Mouse (Mus musculus) limb, embryonic 12.5 days (tissue): ENCODE data around the gene Utp14b. TPM values are rescaled to one million over a fixed set of nuclear protein-coding genes. Genes with fewer than 3 reads are reported as not detected.

Experiments used
- ATAC-seq: fragments of 200-750 bp; cut with Nextera tagmentation; 2 replicates; pipeline ENCODE4 v1.8.0; 2017; ENCODE audit warnings: low read depth, moderate TSS enrichment; ENCODE audit not compliant: insufficient number of reproducible peaks, insufficient read depth, low FRiP score, low TSS enrichment
- H3K27ac ChIP-seq: fragments of 300-500 bp; sonication (generic); 2 replicates; pipeline ENCODE4 v1.5.1; 2016; ENCODE audit warnings: mild to moderate bottlenecking, moderate library complexity
- H3K27me3 ChIP-seq: fragments of 300-500 bp; sonication (generic); 2 replicates; pipeline ENCODE4 v1.6.1; 2016; ENCODE audit warnings: mild to moderate bottlenecking, moderate library complexity
- H3K36me3 ChIP-seq: fragments of 300-500 bp; sonication (generic); 2 replicates; pipeline ENCODE4 v1.6.1; 2016; ENCODE audit warnings: mild to moderate bottlenecking, moderate library complexity
- H3K4me1 ChIP-seq: fragments of 300-500 bp; sonication (generic); replicated peaks from 2 replicates; pipeline ENCODE4 v1.6.1; 2016
- H3K4me2 ChIP-seq: fragments of 300-500 bp; sonication (generic); 2 replicates; pipeline ENCODE4 v1.6.1; 2016; ENCODE audit warnings: mild to moderate bottlenecking, moderate library complexity
- H3K4me3 ChIP-seq: fragments of 300-500 bp; sonication (generic); replicated peaks from 2 replicates; pipeline ENCODE4 v1.5.1; 2016; ENCODE audit warnings: mild to moderate bottlenecking
- H3K9ac ChIP-seq: fragments of 300-500 bp; sonication (generic); replicated peaks from 2 replicates; pipeline ENCODE4 v1.6.1; 2016; ENCODE audit warnings: mild to moderate bottlenecking, moderate library complexity
- H3K9me3 ChIP-seq: fragments of 300-500 bp; sonication (generic); 2 replicates; pipeline ENCODE4 v1.6.1; 2016; ENCODE audit warnings: mild to moderate bottlenecking, moderate library complexity
- WGBS: fragments of 180-500 bp; shearing (Covaris S2); methylation state at CpG from one replicate; pipeline ENCODE4 v1.1.7; 2016; 5-methylcytosine and 5-hydroxymethylcytosine counted together
- polyA plus RNA-seq: library from polyadenylated mRNA; unstranded; fragments of >200 nt; fragmentation: Nextera tagmentation; extraction: Ambion mirVana; gene quantifications from 2 replicates; pipeline ENCODE4 v1.2.1, GENCODE M21; 2016

Utp14b gene
- polyA plus RNA-seq, 1 experiment from 2014 or later = 4.1 TPM

DNA sequence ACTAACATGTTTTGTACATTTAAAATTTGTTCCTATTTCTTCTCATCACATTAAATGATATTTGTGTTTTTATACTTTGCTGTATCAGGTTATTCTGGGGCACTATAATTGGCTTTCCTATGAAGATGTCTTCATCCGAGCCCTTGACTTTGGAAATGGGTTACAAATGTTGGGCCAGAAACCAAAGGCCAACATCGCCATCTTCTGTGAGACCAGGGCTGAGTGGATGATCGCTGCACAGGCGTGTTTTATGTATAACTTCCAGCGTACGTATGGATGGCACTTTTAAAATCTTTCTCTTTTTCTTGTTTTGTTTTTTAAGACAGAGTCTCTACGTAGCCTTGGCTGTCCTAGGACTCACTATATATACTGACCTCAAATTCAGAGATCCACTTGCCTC is 30.3 kb downstream of the Utp14b start:
- Histone ChIP-seq H3K27me3 (no peaks in the 10 kb centered on the region), H3K27ac (no peak overlapping the region), H3K9ac (no peak overlapping the region), H3K9me3 (no peaks in the 10 kb centered on the region), H3K4me2 (no peak overlapping the region), H3K4me1 (no peaks in the 10 kb centered on the region), H3K4me3 (no peak overlapping the region), H3K36me3 (peaks cover 41% of the 10 kb centered on the region)
- 89% methylated on average over 7 of the region's 7 CpGs for WGBS
- no peak for ATAC-seq

DNA sequence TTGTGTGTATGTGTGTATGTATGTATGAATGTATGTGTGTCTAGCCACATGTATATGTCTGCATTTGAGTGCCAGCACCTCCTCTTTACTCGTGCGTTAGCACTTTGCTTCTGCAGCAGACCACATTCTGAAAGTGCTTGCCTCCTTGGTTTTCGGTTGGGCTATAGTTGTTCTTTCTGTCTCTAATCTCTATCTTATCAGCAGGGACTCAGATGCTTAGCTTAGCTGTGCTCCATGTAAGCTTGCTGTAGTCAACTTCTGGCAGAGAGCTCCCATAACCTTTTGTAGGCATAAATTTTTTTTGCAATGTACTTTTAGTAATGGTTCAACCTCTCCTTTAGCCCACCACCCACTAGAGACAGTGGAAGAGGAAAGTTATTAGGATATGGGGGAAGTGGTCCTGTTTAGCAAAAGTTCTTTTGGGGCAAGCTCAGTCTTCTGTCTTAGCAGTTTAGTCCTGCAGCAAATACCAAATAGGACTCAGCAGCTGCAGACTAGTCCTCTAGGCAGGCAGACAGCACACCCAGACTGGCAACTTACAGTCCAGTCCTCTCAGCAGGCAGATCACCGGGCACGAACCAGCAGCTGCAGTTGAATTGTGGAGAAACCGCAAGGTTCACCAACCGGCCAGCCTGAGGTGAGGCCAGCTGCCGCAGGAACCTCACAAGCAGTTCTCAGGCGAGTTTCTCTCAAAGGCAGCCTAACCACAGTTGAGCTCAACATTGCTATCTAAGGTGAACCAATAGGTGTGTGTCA is 36.8 kb downstream of the Utp14b start:
- no peak for ATAC-seq
- H3K9ac ChIP-seq = no peak overlapping the region
- H3K4me1 ChIP-seq = no peaks in the 10 kb centered on the region
- no peaks in the 10 kb centered on the region for H3K27me3 ChIP-seq
- H3K4me3 ChIP-seq = no peak overlapping the region
- WGBS = 94% methylated on average over 9 of the region's 9 CpGs
- no peak overlapping the region for H3K4me2 ChIP-seq
- H3K9me3 ChIP-seq = no peaks in the 10 kb centered on the region
- H3K27ac ChIP-seq = no peak overlapping the region
- peaks cover 81% of the 10 kb centered on the region for H3K36me3 ChIP-seq

DNA sequence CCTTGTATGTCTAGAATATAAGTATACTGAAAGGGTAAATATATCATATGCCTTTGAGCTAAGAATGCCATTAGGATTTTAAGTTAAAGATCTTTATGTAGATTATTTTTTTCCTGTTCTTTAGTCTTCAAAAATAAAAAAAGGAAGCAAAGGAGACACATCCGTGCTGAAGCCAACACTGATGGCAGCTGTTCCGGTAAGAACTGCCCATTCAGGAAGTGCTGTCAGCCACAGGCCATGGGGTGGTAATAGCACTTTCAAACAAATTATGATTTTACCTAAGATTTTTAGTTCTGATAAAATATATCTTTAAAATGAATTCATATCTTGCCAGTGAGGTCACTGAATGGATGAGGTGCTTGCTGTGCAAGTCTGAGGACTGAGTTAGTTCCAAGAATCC is 38.5 kb downstream of the Utp14b start:
- ATAC-seq = no peak
- H3K4me2 ChIP-seq = no peak overlapping the region
- no peak overlapping the region for H3K27ac ChIP-seq
- no peak overlapping the region for H3K4me3 ChIP-seq
- H3K9me3 ChIP-seq = no peaks in the 10 kb centered on the region
- H3K9ac ChIP-seq = no peak overlapping the region
- no peaks in the 10 kb centered on the region for H3K4me1 ChIP-seq
- WGBS = 94% methylated on average over 2 of the region's 2 CpGs
- H3K36me3 ChIP-seq = peaks cover 81% of the 10 kb centered on the region
- no peaks in the 10 kb centered on the region for H3K27me3 ChIP-seq

DNA sequence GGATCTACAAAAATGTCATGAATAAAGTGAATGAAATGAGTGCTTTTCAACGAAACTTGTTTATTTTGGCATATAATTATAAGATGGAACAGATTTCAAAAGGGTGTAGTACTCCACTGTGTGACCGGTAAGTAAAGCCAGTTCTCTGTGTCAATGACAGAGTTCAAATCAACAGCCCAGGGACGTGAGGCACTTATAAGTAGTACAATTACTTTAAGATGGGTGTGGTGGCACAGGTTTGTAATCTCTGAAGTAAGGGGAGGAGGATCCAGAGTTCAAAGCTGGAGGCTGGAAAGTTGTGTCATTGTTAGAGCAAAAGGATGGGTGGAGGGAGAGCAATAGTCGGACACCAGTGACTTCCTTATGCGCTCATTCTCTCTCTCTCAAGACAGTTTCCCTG is 39.1 kb downstream of the Utp14b start:
- ATAC-seq = no peak
- whole genome bisulfite sequencing = 90% methylated on average over 5 of the region's 5 CpGs
- H3K36me3 ChIP-seq = peaks cover 83% of the 10 kb centered on the region
- H3K4me2 ChIP-seq = no peak overlapping the region
- no peaks in the 10 kb centered on the region for H3K27me3 ChIP-seq
- no peak overlapping the region for H3K9ac ChIP-seq
- no peaks in the 10 kb centered on the region for H3K4me1 ChIP-seq
- H3K9me3 ChIP-seq = no peaks in the 10 kb centered on the region
- no peak overlapping the region for H3K27ac ChIP-seq
- H3K4me3 ChIP-seq = no peak overlapping the region

DNA sequence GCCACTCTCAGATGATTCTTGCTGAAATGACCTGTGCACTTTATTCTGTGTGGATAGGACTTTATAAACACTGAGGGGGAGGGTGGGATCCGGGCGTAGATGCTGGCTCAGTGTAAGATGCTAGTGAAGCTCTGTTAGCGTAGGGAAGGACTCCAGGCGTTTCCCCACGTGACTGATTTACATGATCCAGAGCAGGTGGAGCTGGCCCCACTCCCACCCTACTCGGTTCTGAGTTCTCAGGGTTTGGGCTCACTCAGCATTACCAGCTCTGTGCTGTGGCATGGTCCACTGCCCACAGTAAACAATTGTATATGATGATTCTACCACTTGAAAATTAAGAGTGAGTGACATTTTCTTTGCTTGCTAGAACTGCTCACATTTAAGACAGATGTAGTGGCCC is 40.3 kb downstream of the Utp14b start:
- Histone ChIP-seq H3K36me3 (peaks cover 83% of the 10 kb centered on the region), H3K4me1 (no peaks in the 10 kb centered on the region), H3K9me3 (no peaks in the 10 kb centered on the region), H3K27me3 (no peaks in the 10 kb centered on the region), H3K4me2 (no peak overlapping the region), H3K9ac (no peak overlapping the region), H3K27ac (no peak overlapping the region), H3K4me3 (no peak overlapping the region)
- 85% methylated on average over 6 of the region's 6 CpGs for WGBS
- ATAC-seq = no peak

DNA sequence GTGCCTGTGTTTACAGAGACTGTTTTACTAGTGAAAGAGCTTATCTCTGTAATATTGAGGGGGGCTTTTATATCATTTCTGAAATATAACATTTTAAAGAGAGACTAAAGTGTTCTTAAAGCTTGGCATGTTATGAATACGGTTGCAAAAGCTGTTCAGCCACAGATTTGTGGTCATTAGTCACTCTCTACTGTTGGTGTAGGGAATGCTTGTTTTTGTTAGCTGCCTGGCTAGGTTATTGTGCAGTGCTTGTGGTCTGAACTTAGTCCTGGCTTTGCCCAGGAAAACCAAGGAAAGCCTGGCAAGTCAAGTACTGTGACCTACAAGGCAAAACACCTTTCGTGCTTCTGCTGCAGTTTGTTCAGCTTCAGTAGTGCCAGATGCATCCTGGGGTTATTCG is 43.9 kb downstream of the Utp14b start:
- Histone ChIP-seq H3K27me3 (no peaks in the 10 kb centered on the region), H3K4me2 (no peak overlapping the region), H3K9me3 (no peaks in the 10 kb centered on the region), H3K9ac (no peak overlapping the region), H3K4me3 (no peak overlapping the region), H3K36me3 (peaks cover 88% of the 10 kb centered on the region), H3K27ac (no peak overlapping the region), H3K4me1 (no peaks in the 10 kb centered on the region)
- WGBS = 93% methylated on average over 3 of the region's 3 CpGs
- no peak for ATAC-seq

DNA sequence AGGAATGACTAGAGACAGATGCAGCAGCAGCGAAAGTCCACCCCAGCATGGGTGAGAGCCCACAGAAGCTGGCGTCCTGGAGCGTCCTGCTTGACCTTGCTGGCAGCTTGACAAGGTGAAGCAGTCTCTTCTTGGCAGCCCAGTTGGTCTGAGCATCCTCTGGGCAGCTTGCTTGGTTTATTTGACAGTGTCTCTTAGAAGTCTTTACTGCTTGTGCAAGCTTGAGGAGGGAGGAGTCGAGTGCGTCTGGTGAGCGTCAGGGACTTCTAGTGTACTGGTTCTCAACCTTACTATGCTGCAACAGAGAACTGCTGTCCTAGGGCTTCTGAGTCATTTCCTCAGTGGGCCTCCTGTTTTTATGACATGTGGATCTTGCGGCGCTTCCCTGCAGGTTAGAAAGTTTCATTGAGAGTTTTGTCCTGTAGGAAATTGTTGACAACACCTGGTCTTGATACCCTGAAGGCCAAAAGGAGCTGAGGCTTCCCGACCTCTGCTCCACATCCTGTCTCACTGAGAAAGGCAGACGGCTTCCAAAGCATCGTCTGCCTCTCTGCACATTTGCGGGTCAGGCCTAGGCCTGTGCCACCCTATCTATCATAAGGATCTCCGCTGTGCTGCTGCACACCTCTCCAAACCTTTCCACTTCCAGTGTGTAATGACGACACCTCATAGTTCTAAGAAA is 44.6 kb downstream of the Utp14b start:
- 67% methylated on average over 14 of the region's 14 CpGs for WGBS
- Histone ChIP-seq H3K9ac (no peak overlapping the region), H3K4me2 (no peak overlapping the region), H3K27me3 (no peaks in the 10 kb centered on the region), H3K36me3 (peaks cover 84% of the 10 kb centered on the region), H3K4me3 (no peak overlapping the region), H3K4me1 (no peaks in the 10 kb centered on the region), H3K9me3 (no peaks in the 10 kb centered on the region), H3K27ac (no peak overlapping the region)
- ATAC-seq = no peak

DNA sequence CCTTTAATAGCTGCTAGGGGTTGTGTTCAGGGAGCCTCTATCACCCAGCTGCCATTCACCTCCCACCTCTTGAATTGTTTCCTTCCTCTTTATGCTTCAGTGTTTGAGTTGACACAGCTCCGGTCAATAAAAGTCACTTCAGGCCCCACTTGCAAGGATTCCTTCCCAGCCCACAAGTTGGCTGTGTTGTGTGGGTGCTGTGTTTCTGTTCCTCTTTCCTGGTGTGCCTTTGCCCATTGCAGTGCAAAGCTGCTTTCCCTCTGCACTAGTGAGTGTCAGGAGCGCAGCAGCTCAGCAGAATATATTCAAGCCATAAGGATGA is 45.1 kb downstream of the Utp14b start:
- Histone ChIP-seq H3K4me1 (no peaks in the 10 kb centered on the region), H3K36me3 (peaks cover 83% of the 10 kb centered on the region)
- WGBS = 87% methylated on average over 2 of the region's 2 CpGs

DNA sequence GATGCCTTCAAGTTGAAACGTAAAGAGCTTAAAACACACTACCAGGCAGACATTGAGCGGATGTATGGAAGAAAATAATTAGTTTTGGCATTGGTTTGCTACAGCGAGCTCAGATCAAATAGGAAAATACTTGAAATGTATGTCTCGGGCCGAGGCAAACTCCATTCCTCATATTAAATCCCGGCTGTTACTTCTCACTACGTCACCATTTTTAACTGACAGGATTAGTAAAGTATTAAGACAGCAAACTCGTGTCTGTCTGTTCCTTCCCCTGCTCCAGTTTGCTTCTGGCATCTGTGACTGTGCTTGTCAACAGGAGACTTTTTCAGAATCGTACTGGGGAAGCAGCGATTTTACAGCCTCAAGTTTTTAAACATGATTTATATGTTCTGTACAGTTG is 48.5 kb downstream of the Utp14b start:
- Histone ChIP-seq H3K4me3 (no peak overlapping the region), H3K27me3 (no peaks in the 10 kb centered on the region), H3K4me1 (no peaks in the 10 kb centered on the region), H3K9me3 (no peaks in the 10 kb centered on the region), H3K36me3 (peaks cover 59% of the 10 kb centered on the region), H3K9ac (no peak overlapping the region), H3K27ac (no peak overlapping the region), H3K4me2 (no peak overlapping the region)
- no peak for ATAC-seq
- 91% methylated on average over 10 of the region's 10 CpGs for WGBS

More for the DNA sequence above, 45.1 kb downstream of the Utp14b start:
- Histone ChIP-seq H3K27ac (no peak overlapping the region), H3K27me3 (no peaks in the 10 kb centered on the region), H3K9ac (no peak overlapping the region), H3K9me3 (no peaks in the 10 kb centered on the region), H3K4me2 (no peak overlapping the region), H3K4me3 (no peak overlapping the region)
- no peak for ATAC-seq

DNA sequence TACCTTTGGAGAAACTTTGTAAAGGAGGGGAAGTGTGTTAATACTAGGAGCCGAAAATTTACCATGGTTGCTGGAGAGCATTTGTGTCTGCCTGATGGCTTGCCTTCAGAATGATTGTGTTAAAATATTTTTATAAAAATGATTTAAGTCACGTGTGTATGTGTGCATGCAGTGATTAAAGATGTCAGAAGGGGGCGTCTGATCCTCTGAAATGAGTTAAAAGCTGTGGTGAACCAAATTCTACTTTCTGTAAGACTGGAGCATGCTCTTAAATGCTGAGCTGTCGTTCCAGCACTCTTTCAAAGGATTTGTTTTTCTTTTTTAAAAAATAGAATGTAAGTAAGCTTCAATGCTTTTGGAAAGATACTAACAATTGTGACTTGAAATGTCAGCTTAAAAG is 49.4 kb downstream of the Utp14b start:
- peaks cover 50% of the 10 kb centered on the region for H3K36me3 ChIP-seq
- H3K4me2 ChIP-seq = no peak overlapping the region
- H3K27me3 ChIP-seq = no peaks in the 10 kb centered on the region
- ATAC-seq = no peak
- WGBS = 72% methylated on average over 4 of the region's 4 CpGs
- no peaks in the 10 kb centered on the region for H3K9me3 ChIP-seq
- H3K9ac ChIP-seq = no peak overlapping the region
- no peak overlapping the region for H3K4me3 ChIP-seq
- no peak overlapping the region for H3K27ac ChIP-seq
- no peaks in the 10 kb centered on the region for H3K4me1 ChIP-seq

DNA sequence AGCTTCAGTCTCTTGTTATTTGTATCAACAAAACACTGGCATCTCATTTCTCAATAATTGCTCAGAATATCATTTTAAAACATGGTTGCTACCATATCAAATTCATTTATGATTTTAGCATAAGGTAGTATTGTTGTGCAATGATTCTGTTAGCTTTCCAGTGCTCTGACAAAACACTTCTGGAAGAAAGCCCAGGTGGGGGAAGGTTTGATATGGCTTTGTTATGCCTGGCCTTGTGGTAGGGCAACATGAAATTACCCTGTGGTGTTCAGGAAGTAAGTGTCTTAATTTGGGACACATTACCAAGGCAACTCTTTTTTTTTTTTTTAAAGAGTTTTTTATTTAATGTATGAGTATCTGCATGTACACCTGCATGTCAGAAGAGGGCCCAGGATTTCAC is 52.2 kb downstream of the Utp14b start:
- H3K27me3 ChIP-seq = no peaks in the 10 kb centered on the region
- H3K4me2 ChIP-seq = no peak overlapping the region
- no peak overlapping the region for H3K9ac ChIP-seq
- no peak overlapping the region for H3K27ac ChIP-seq
- ATAC-seq = no peak
- no peaks in the 10 kb centered on the region for H3K4me1 ChIP-seq
- H3K9me3 ChIP-seq = no peaks in the 10 kb centered on the region
- H3K4me3 ChIP-seq = no peak overlapping the region
- H3K36me3 ChIP-seq = peaks cover 22% of the 10 kb centered on the region
